Mouse (Mus musculus): ENCODE measurements around the gene Rpl28.
A peak's percentile ranks its signal among the peaks of the same experiment; 100 is the strongest.

Rpl28 gene

GRCm38 (mm10) chr7:4792278-4793212 is at the start of gene Rpl28:
Gene Rpl28 (plus strand): TSS chr7:4792874.
- DNase-seq: peak; percentile 93

DNA sequence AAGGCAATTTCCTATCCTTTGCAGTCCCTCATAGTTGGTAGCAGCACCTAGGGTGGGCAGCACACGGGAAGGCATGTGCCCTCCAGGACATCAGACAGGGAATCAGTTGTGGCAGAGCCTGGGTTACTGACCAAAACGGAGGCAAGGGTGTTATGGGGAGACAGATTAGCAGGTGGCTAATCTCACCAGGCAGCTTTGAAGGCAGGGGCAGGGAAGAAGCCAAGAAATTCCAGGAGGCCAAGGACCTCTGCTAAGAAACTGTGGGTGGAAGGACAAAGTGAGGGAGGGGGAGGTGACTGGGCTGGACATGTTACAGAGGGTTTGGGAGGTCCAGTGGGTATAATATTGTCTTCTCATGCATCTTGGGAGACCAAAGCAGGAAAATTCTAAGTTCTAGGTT is 49.3 kb upstream of the Rpl28 start:
- DNase-seq: no peak

GRCm38 (mm10) chr7:4744886-4745285 is 47.8 kb upstream of the Rpl28 start:
- no peak for DNase-seq

DNA sequence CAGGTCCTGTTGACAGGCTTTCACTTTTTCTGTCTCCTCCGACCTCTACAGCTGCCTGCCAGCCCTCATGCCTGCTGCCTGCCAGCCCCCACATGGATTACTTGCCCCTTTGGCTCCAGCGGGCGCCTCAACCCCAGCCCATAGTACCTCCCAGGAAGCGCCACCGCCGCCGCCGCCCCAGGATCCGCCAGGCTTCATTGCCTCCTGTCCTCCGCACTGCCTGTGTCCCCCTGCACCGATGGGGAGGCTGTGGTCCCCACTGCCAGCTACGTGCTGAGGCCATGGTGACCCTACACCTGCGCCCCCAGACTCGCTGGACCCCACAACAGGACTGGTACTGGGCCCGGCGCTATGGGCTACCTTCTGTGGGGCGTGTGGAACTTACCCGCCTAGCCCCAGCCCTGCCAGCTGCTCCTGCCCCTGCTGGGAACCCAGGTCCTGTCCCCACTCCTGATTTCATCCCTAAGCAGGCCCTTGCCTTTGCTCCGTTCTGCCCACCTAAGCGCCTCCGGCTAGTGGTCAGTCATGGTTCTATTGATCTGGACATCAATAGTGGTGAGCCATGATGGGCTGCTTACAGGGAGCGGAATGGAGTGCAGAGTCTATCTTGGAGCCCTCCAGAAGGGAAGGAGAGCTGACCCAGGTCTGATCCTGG is 46.2 kb upstream of the Rpl28 start:
- no peak for DNase-seq

GRCm38 (mm10) chr7:4747156-4747899 is 45.3 kb upstream of the Rpl28 start:
- no peak for DNase-seq

- no peak for DNase-seq
Observed at GRCm38 (mm10) chr7:4748321-4748720, 44.4 kb upstream of the Rpl28 start.

GRCm38 (mm10) chr7:4749169-4749568 is 43.5 kb upstream of the Rpl28 start:
- DNase-seq: no peak

- peak; percentile 12 for DNase-seq
Observed at GRCm38 (mm10) chr7:4751971-4752820, 40.5 kb upstream of the Rpl28 start.

DNA sequence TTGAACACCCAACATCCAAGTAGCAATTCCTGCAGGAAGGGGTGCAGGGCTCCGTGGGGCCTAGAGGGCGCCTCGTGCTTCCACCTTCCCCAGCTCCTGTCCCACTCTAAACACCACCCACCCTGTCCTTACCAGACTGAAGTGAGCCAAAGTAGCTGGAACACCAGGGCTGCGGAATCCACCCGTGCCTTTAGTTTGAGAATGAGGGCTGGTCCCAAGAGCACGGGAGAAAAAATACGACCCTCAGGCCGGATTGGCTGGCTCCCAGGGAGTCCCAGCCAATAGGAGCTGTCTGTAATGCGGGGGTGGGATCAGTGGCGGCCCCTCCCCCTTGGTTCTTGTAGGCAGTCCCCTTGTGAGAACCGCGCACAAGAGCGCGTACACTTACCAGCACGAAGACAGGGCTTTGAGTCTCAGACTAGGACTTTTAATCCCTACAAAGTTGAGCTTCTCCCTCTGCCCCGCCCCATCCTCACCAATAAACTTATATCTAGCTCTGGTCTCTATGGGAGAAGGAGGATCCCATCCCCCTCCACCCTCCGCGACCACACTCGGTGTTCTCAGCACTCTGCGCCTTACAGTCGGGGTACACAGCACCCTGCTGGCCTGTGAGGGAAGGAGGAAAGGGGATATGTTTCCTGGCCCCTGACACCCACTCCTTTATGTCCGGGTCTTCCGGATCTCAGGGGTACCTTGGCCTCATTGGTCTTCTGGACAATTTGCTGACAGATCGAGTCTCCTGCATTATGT is 39.7 kb upstream of the Rpl28 start, which contains the start of gene Cox6b2:
Gene Cox6b2, minus strand, starts transcription at position 274 of the 750 bp plus-strand sequence.
- peak; percentile 88 for DNase-seq

DNA sequence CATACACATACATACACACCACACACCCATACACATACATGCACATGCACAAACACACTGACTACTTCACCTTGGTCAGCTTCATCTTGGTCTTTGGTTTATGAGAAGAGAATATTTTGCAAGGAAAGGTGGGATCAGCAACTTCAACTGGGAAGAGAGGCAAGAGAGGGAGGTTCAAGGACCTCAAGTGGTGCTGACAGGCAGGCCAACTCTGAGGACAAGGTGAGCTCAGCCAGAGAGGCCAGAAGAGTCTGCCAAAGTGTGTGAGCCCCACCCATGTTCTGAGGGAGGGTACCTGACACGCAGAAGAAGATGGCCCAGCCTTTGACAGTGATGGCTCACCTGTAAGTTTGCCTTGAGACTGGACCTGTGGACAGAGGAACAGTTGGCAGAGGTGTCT is 33.0 kb upstream of the Rpl28 start:
- no peak for DNase-seq

- no peak for DNase-seq
Observed at GRCm38 (mm10) chr7:4764946-4765710, 27.5 kb upstream of the Rpl28 start.

- DNase-seq: no peak
Observed at GRCm38 (mm10) chr7:4771202-4771601, 21.5 kb upstream of the Rpl28 start, which contains the start of gene Fam71e2. Gene Fam71e2 (minus strand): TSS chr7:4771302.

DNA sequence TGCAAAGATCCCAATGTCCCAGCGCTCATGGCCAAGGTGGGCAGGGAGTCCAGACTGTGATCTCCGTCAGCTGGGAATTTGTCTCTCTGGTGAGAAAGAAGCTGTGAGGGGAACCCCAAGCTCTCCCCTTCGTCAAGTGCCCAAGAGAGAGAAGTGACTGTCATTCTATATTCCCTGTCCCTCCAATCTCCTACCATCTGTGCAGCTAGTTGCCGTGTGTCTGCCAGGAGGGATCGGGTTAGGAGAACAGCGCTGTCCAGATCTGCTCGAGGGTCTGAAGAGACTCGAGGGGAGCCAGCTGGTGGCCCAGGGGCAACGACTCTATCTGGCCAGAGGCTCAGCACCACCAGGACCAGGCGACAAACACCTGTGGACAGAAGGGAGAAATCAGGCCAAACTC is 16.5 kb upstream of the Rpl28 start:
- DNase-seq: no peak

- peak; percentile 30 for DNase-seq
Observed at GRCm38 (mm10) chr7:4776861-4777830, 15.5 kb upstream of the Rpl28 start.

GRCm38 (mm10) chr7:4777851-4778637 is 14.6 kb upstream of the Rpl28 start:
- no peak for DNase-seq

- no peak for DNase-seq
Observed at GRCm38 (mm10) chr7:4779921-4780320, 12.8 kb upstream of the Rpl28 start.

GRCm38 (mm10) chr7:4782130-4782529 is 10.5 kb upstream of the Rpl28 start:
- no peak for DNase-seq

DNA sequence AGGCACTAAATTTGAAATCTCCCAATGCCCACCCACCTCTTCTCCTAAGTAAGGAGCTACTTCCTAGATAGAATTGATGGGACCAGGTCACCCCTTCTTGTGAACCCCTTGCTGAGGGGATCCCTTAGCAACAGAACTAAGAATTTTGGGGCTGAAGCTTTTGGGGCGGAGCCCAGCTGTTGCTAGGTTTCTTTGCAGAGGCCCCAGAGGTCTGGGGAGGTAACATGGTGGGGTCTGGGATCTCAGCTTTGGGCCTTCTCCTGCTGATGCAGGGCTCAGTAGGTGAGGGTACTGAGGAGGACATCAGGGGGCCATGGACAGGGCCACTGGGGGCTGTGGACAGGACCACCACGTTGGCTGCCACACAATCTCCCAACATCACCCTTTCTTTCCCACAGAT is 9.9 kb upstream of the Rpl28 start, which contains the start of the genes Il11 and Tmem190:
Gene Il11, minus strand, starts transcription at position 101 of the 400 bp plus-strand sequence.
Gene Tmem190, plus strand, starts transcription at position 179 of the 400 bp plus-strand sequence.
- DNase-seq: no peak

Measured in thymus, postnatal 25 days (tissue).